Mouse (Mus musculus) forebrain, embryonic 15.5 days (tissue): Measurements from ENCODE around the gene Adrb1. TPM values are rescaled to one million over a fixed set of nuclear protein-coding genes. Genes with fewer than 3 reads are reported as not detected.
"Not testable (repeated sequence)": the region's sequence is repeated elsewhere in the genome, so short reads cannot be mapped to it uniquely, and the experiment has no call there.

Experiments used
- ATAC-seq: fragments of 200-750 bp; cut with Nextera tagmentation; replicated peaks from 2 replicates; pipeline ENCODE4 v1.8.0; 2017; ENCODE audit warnings: mild to moderate bottlenecking, moderate TSS enrichment, moderate library complexity
- H3K27ac ChIP-seq: fragments of 300-500 bp; sonication (generic); replicated peaks from 2 replicates; pipeline ENCODE4 v1.5.1; 2015; ENCODE audit warnings: mild to moderate bottlenecking, inconsistent platforms
- H3K27me3 ChIP-seq: fragments of 300-500 bp; sonication (generic); 2 replicates; pipeline ENCODE4 v1.6.1; 2015; ENCODE audit warnings: inconsistent platforms
- H3K36me3 ChIP-seq: fragments of 300-500 bp; sonication (generic); 2 replicates; pipeline ENCODE4 v1.6.1; 2015; ENCODE audit warnings: mild to moderate bottlenecking, inconsistent platforms
- H3K4me1 ChIP-seq: fragments of 300-500 bp; sonication (generic); 2 replicates; pipeline ENCODE4 v1.6.1; 2015; ENCODE audit warnings: inconsistent platforms
- H3K4me2 ChIP-seq: fragments of 300-500 bp; sonication (generic); replicated peaks from 2 replicates; pipeline ENCODE4 v1.6.1; 2015; ENCODE audit warnings: mild to moderate bottlenecking, inconsistent platforms
- H3K4me3 ChIP-seq: fragments of 300-500 bp; sonication (generic); 2 replicates; pipeline ENCODE4 v1.5.1; 2015; ENCODE audit warnings: mild to moderate bottlenecking, inconsistent platforms
- H3K9ac ChIP-seq: fragments of 300-500 bp; sonication (generic); replicated peaks from 2 replicates; pipeline ENCODE4 v1.6.1; 2015; ENCODE audit warnings: mild to moderate bottlenecking, inconsistent platforms
- H3K9me3 ChIP-seq: fragments of 300-500 bp; sonication (generic); 2 replicates; pipeline ENCODE4 v1.6.1; 2016; ENCODE audit warnings: inconsistent platforms
- WGBS: fragments of 180-500 bp; shearing (Covaris S2); methylation state at CpG from one replicate; pipeline ENCODE4 v1.1.7; 2015; ENCODE audit warnings: mixed read lengths; 5-methylcytosine and 5-hydroxymethylcytosine counted together
- polyA plus RNA-seq: library from polyadenylated mRNA; unstranded; fragments of >200 nt; fragmentation: Nextera tagmentation; extraction: Ambion mirVana; gene quantifications from 2 replicates; pipeline ENCODE4 v1.2.1, GENCODE M21; 2015

Gene Adrb1
- polyA plus RNA-seq, 1 experiment from 2014 or later = 1.6 TPM

DNA sequence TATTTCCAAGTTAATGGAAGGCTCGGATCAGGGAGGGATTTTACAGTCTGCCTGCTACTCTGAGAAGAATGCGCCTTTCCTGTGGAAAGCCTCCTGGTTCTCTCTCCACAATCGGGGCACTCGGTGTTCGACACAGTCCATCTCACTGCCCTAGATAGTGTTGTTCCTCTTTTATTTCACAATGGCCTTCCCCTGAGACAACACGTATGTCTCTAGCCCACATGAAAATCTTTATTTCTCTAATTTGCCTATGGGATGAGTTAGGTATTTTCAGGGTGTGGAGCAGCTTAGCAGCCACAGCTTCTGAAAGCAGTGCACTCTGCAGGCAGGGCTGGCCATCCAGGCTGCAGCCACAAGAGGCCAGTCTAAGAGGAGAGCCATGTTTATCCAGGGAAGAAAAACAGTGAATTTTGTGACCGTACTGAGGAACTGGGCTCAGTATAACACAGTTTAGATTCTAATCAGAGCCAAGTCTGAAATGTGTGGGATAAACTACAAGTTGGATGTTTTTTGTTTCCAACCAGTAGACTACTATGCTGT lies 12.1 kb downstream of the Adrb1 start:
- Histone ChIP-seq H3K27me3 (no peaks in the 10 kb centered on the region), H3K36me3 (no peaks in the 10 kb centered on the region), H3K4me3 (no peak overlapping the region), H3K9ac (no peak overlapping the region), H3K4me2 (no peak overlapping the region), H3K9me3 (no peaks in the 10 kb centered on the region), H3K4me1 (peaks cover 3% of the 10 kb centered on the region; the same call in 1 of the 2 replicates), H3K27ac (no peak overlapping the region)
- 56% methylated on average over 7 of the region's 7 CpGs for WGBS
- ATAC-seq = no peak

DNA sequence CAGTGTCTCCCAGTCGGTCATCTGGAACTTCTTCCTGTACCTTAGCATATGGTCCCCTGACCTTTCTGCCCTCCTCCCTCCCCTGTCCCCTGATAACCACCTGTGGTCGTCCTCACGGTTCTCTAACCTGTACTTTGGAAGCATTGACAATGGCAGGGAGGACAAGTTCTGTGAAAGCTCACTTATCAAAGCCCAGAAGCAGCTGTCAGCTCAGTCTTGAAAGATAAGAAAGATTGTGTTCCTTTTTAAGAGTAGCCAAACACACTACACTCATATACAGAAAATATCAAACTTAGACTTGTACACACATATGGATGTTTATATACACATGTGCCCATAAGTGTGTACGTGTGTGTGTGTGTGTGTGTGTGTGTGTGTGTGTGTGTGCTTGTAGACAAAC lies 13.7 kb downstream of the Adrb1 start:
- H3K27ac ChIP-seq = no peak overlapping the region
- no peak overlapping the region for H3K4me2 ChIP-seq
- 63% methylated on average over 4 of the region's 4 CpGs for WGBS
- no peaks in the 10 kb centered on the region for H3K27me3 ChIP-seq
- no peaks in the 10 kb centered on the region for H3K9me3 ChIP-seq
- peaks cover 3% of the 10 kb centered on the region; the same call in 1 of the 2 replicates for H3K4me1 ChIP-seq
- no peaks in the 10 kb centered on the region for H3K36me3 ChIP-seq
- ATAC-seq = no peak
- no peak overlapping the region for H3K4me3 ChIP-seq
- H3K9ac ChIP-seq = no peak overlapping the region

DNA sequence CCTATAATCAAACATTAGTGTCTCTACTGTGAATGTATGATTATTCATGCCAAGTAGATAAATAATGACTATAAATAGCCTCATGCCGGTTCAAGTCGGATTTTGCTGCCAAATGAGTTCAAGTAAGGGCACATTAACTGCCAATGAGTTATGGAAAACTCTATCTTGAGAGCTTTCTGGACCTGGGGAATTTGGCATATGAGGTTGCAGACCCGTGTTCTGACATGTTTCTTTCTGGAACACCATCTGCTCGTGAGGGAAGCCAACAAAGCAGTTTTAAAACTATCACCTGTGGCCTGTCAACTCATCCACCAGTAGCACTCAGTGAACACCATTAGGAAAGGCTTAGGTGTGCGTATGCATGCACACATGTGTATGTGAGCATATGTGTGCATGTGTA lies 14.3 kb downstream of the Adrb1 start:
- H3K27me3 ChIP-seq = no peaks in the 10 kb centered on the region
- no peak overlapping the region for H3K9ac ChIP-seq
- H3K36me3 ChIP-seq = no peaks in the 10 kb centered on the region
- H3K4me1 ChIP-seq = no peaks in the 10 kb centered on the region
- no peak for ATAC-seq
- 76% methylated on average over 5 of the region's 5 CpGs for WGBS
- no peaks in the 10 kb centered on the region for H3K9me3 ChIP-seq
- no peak overlapping the region for H3K27ac ChIP-seq
- no peak overlapping the region for H3K4me2 ChIP-seq
- no peak overlapping the region for H3K4me3 ChIP-seq

DNA sequence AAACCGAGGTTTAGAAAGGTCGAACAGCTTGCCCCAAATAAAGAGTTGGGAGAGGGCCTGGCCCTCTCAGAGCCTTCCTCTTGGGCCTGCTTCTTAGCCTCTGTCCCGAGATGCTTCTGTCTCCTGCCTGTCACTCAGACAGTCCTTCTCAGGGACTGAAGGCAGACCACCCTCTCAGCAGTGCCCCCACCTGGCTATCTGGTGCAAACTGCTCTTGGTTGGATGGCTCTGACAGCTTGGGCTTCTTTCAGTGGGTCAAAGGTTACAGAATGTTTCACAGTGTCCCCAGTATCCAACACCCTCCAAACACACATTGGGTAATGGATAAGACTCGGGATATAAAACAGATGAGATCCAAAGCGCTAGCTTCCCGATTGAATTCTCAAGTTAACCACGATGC lies 23.1 kb downstream of the Adrb1 start:
- no peak overlapping the region for H3K4me3 ChIP-seq
- H3K4me2 ChIP-seq = no peak overlapping the region
- WGBS = 66% methylated on average over 7 of the region's 7 CpGs
- no peak for ATAC-seq
- no peaks in the 10 kb centered on the region for H3K9me3 ChIP-seq
- H3K27me3 ChIP-seq = no peaks in the 10 kb centered on the region
- peaks cover 12% of the 10 kb centered on the region for H3K4me1 ChIP-seq
- H3K36me3 ChIP-seq = no peaks in the 10 kb centered on the region
- no peak overlapping the region; the same call in 1 of the 2 replicates for H3K27ac ChIP-seq
- H3K9ac ChIP-seq = no peak overlapping the region

DNA sequence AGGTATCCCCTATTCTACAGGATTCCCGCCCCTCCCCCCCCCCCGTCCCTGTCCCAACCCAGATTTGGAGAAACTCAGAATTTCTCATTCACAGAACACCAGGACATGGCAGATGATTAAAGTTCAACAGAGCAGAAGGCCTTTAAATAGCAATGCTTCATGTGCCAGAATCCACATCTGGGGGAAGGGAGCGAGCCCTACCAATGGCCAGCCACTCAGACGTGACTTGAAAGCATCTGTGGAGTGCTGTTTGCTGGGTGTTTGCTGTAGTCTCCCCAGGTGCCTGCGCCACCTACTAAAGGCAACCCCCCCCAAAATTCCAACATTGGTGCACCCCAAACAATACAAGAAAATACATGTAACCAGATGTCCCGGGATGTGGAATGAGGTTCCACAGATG lies 23.5 kb downstream of the Adrb1 start:
- Histone ChIP-seq H3K4me3 (no peak overlapping the region), H3K4me2 (no peak overlapping the region), H3K4me1 (peaks cover 14% of the 10 kb centered on the region), H3K27me3 (no peaks in the 10 kb centered on the region), H3K9ac (no peak overlapping the region), H3K36me3 (no peaks in the 10 kb centered on the region), H3K9me3 (no peaks in the 10 kb centered on the region), H3K27ac (no peak overlapping the region)
- 75% methylated on average over 6 of the region's 6 CpGs for WGBS
- ATAC-seq = no peak

DNA sequence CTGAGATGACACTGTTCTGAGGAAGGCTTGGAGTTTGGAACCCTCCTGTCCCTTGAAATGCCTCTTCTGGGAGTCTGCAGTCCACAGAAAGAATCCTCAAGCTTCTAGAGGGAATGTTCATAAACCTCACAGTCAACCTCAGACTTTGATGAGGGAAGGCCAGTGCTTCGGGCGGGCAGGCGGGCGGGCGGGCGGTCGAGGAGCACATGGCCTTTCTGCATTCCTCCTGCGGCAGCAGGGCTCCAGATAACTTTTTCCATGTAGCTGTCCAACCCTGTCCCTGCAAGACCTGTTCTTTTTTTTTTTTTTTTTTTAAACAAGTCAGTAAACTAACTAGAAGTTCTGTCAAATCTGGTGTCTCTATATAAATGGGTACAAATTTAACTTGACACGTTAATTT lies 24.6 kb downstream of the Adrb1 start:
- Histone ChIP-seq H3K9me3 (no peaks in the 10 kb centered on the region), H3K27ac (no peak overlapping the region), H3K4me1 (peaks cover 23% of the 10 kb centered on the region), H3K9ac (no peak overlapping the region), H3K27me3 (no peaks in the 10 kb centered on the region), H3K4me2 (no peak overlapping the region), H3K4me3 (no peak overlapping the region), H3K36me3 (no peaks in the 10 kb centered on the region)
- ATAC-seq = no peak
- whole genome bisulfite sequencing = 95% methylated on average over 9 of the region's 9 CpGs

DNA sequence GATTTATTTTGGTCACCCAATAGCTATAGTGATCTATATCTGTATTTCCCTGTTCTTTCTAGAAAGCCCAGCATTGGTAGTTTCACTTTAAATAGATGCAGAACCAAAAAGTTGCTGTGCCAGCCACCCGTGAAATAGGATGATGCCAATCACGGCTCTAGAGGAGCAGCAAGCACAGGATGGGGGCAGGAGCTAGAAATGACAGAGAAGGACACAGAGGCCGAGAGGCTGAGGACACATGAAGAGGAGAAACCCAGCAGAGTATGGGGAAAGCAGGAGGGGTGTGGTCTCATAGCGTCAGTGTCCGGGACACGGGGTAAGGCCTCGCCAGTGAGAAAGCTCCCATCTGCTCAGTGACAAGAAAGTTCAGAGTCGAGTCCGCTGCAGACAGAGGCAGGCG lies 25.9 kb downstream of the Adrb1 start:
- no peak for ATAC-seq
- Histone ChIP-seq H3K36me3 (no peaks in the 10 kb centered on the region), H3K27ac (no peak overlapping the region), H3K9me3 (no peaks in the 10 kb centered on the region), H3K4me3 (no peak overlapping the region), H3K27me3 (no peaks in the 10 kb centered on the region), H3K4me2 (no peak overlapping the region), H3K9ac (no peak overlapping the region), H3K4me1 (peaks cover 23% of the 10 kb centered on the region)
- WGBS = 62% methylated on average over 10 of the region's 10 CpGs

DNA sequence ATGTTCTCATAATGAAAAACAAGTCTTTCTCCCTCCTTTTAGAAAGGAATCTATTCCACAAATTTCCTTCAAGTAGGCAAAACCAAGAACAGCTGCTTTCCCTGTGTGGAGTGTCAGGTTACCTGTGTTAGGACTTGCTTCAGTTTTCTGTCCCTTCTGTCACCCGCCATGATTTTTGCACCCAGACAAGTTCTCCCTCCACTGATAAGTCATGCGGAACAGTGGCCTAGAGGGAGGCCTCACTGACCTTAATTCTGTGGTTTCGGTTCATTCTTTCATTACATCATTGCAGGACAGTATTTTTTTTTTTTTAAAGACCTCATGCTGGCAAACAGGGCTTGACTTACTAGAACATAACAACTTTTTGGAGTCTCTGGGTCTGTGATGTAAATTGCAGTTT lies 27.3 kb downstream of the Adrb1 start:
- Histone ChIP-seq H3K27me3 (no peaks in the 10 kb centered on the region), H3K36me3 (no peaks in the 10 kb centered on the region), H3K4me3 (no peak overlapping the region), H3K9ac (no peak overlapping the region), H3K9me3 (no peaks in the 10 kb centered on the region), H3K4me1 (peaks cover 18% of the 10 kb centered on the region), H3K27ac (no peak overlapping the region), H3K4me2 (no peak overlapping the region)
- no peak for ATAC-seq
- 60% methylated on average over 3 of the region's 3 CpGs for WGBS

DNA sequence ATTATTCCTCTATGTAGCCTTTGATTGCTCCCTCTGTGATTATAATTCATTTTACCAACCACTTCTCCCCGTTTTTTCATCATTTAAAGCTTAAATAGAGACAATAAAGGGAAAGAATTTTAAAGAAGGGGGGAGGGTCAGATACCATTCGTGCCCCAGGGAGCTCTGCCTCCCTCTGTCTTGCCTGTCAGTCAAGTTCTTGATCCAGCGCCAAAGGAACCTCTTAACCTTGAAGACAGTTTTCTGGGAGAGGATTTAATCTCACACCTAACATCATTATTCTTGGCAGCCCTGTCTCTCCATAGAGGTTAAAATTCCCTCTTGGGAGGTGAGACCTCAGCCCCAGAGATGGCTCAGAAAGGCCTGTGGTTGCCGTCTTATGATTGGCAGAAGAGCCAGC lies 28.7 kb downstream of the Adrb1 start:
- Histone ChIP-seq H3K4me3 (no peak overlapping the region), H3K36me3 (no peaks in the 10 kb centered on the region), H3K9me3 (no peaks in the 10 kb centered on the region), H3K27ac (no peak overlapping the region), H3K4me1 (peaks cover 11% of the 10 kb centered on the region; the same call in 1 of the 2 replicates), H3K9ac (no peak overlapping the region), H3K4me2 (no peak overlapping the region), H3K27me3 (no peaks in the 10 kb centered on the region)
- ATAC-seq = 0 out of 2 replicates have a peak, but pooled peaks have one; percentile 26
- WGBS = 22% methylated on average over 4 of the region's 4 CpGs

DNA sequence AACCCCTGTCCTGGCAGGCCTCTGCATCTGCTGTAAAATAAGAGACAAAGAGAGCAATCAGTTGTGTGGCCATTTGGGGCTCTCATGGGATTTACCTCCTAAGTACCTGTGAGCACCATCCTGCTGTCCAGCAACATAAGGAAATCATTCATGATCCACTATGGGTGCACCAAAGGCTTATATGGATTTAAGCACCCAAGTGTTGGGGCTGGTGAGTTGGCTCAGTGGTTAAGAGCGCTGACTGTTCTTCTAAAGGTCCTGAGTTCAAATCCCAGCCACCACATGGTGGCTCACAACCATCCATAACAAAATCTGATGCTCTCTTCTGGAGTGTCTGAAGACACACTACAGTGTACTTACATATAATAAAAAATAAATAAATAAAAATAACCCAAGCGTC lies 32.5 kb downstream of the Adrb1 start:
- 93% methylated on average over 2 of the region's 2 CpGs for WGBS
- peaks cover 11% of the 10 kb centered on the region; the same call in 1 of the 2 replicates for H3K4me1 ChIP-seq
- not testable (repeated sequence) for ATAC-seq

DNA sequence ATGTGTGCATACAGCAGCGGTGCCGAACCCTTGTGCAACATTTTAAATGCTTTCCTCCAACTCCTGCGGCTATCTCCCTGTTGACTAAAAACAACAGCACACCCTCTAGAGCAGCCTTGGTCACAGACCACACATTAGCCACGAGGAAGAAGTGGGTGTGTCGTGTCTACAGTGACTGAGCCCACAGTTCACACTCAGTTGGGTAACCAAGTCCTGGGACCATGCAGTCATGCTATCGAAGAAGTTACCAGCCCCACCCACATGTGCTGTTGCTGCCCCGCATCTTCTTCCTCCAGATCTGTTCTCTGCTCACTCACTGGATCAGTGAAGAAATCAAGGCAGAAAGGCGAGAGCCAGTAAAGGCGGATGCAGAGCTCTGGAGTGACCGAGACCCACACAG lies 34.4 kb downstream of the Adrb1 start:
- no peak overlapping the region for H3K9ac ChIP-seq
- H3K4me2 ChIP-seq = no peak overlapping the region
- ATAC-seq = no peak
- no peak overlapping the region for H3K4me3 ChIP-seq
- WGBS = 85% methylated on average over 10 of the region's 10 CpGs
- no peaks in the 10 kb centered on the region for H3K9me3 ChIP-seq
- peaks cover under 1% of the 10 kb centered on the region; the same call in 1 of the 2 replicates for H3K4me1 ChIP-seq
- H3K27me3 ChIP-seq = no peaks in the 10 kb centered on the region
- H3K36me3 ChIP-seq = no peaks in the 10 kb centered on the region
- H3K27ac ChIP-seq = no peak overlapping the region

More for the DNA sequence above, 32.5 kb downstream of the Adrb1 start:
- H3K27ac ChIP-seq, H3K4me2 ChIP-seq, H3K9me3 ChIP-seq, H3K36me3 ChIP-seq, H3K9ac ChIP-seq, H3K4me3 ChIP-seq, H3K27me3 ChIP-seq: not testable (repeated sequence)

DNA sequence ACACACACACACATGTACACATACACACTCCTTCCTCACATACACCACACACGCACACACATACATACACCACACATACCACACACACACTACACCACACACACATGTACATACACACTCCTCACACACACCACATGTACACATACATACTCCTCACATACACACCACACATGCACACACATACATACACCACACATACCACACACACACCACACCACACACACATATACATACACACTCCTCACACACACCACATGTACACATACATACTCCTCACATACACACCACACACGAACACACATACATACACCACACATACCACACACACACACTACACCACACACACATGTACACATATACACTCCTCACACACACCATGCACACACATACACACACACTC lies 36.3 kb downstream of the Adrb1 start:
- Histone ChIP-seq H3K4me3 (no peak overlapping the region), H3K36me3 (no peaks in the 10 kb centered on the region), H3K4me2 (no peak overlapping the region), H3K4me1 (no peaks in the 10 kb centered on the region), H3K27ac (no peak overlapping the region), H3K27me3 (no peaks in the 10 kb centered on the region), H3K9ac (no peak overlapping the region), H3K9me3 (no peaks in the 10 kb centered on the region)
- whole genome bisulfite sequencing = 99% methylated on average over 2 of the region's 2 CpGs
- no peak for ATAC-seq

DNA sequence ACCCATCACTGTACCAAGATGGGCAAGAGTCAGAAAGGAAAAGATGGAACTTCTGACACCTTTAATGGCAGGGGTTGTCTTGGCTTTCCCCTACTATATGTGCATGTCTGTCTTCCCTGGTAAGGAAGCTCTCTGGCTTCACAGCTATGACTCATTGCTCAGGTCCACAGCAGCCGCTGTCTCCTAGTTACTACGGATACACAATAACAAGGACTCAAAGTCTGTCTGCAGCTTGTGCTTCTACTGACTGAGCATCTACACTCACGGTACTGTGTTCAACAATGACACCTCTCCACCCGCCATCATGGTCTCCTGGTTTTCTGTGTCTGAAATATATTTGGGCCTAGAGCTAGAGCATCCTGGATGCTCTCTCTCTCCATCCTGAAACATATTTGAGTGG lies 37.7 kb downstream of the Adrb1 start:
- Histone ChIP-seq H3K27me3 (no peaks in the 10 kb centered on the region), H3K9me3 (no peaks in the 10 kb centered on the region), H3K4me1 (no peaks in the 10 kb centered on the region), H3K27ac (no peak overlapping the region), H3K4me3 (no peak overlapping the region), H3K36me3 (no peaks in the 10 kb centered on the region), H3K9ac (no peak overlapping the region), H3K4me2 (no peak overlapping the region)
- WGBS = 96% methylated on average over 4 of the region's 4 CpGs
- ATAC-seq = no peak
